Mouse (Mus musculus) megakaryocyte progenitor cell, adult 5-6 weeks (primary cell): ENCODE data around the gene Sash1. TPM values are rescaled to one million over a fixed set of nuclear protein-coding genes. Genes with fewer than 3 reads are reported as not detected.

ENCODE experiments used
- ATAC-seq: replicated peaks from 2 replicates; pipeline ENCODE4 v1.8.0; 2016; ENCODE audit warnings: mild to moderate bottlenecking, moderate TSS enrichment, inconsistent platforms; ENCODE audit not compliant: poor library complexity
- total RNA-seq, 2 experiments: library from RNA; stranded (forward) in 1 of 2; stranded (reverse) in 1 of 2; fragments of 157-497, 149-512 nt in 1 of 2; fragments of 200-1000 nt in 1 of 2; gene quantifications; 2 replicates each; pipeline versions ENCODE4 v1.2.3 to v1.2.4; 2015 to 2017

Gene Sash1
- total RNA-seq, 2 experiments from 2014 or later, result 2.7 to 4.2 TPM

- ATAC-seq, result no peak
These were observed 88.0 kb downstream of the Sash1 start for GRCm38 (mm10) chr10:8797826-8798225.

DNA sequence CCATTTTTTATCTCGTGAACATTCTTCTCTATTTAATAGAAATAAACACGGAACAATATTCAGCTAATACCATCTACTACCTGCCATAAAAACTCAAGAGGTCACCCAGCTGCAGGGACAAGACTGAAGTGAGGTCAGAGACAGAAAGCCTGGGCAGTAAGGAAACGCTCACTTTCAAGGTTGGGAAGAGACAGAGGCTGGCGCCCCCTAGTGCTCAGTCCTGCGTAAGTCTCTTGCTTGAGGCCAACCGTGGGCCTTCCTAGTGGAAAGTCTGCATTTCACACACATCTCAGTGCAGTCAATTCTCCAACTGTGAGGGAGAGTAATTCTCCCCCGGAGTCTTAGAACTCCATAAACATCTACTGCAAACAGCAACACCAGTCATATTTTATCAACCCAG lies 90.5 kb downstream of the Sash1 start:
- ATAC-seq, result peak; percentile 93

GRCm38 (mm10) chr10:8792412-8792811 lies 93.5 kb downstream of the Sash1 start:
- peak; percentile 83 for ATAC-seq

- ATAC-seq, result no peak
These were observed 96.8 kb downstream of the Sash1 start for GRCm38 (mm10) chr10:8789096-8789495.

DNA sequence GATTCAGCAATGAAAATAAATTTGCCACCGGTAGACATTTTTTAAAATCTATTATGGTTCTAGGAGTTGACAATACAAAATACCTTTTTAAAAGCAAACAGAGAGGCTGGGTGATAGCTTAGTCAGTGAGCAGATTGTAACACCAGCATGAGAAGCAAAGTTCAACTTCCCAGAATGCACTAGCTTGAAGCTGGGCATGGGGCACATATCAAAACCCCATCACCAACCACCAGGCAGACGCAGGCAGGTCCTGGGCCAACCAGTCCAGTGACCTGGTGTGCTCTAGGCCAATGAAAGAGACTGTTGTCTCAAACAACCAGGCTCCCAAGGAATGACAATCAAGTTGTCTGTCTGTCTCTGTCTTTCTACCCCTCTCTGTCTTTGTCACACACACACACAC lies 98.6 kb downstream of the Sash1 start:
- ATAC-seq, result no peak

- ATAC-seq, result no peak
These were observed 100.3 kb downstream of the Sash1 start for GRCm38 (mm10) chr10:8785451-8786145.

GRCm38 (mm10) chr10:8781876-8782372 lies 103.9 kb downstream of the Sash1 start:
- no peak for ATAC-seq

- peak; percentile 43; the same call in 1 of the 2 replicates for ATAC-seq
These were observed 106.0 kb downstream of the Sash1 start for GRCm38 (mm10) chr10:8779842-8780241.

DNA sequence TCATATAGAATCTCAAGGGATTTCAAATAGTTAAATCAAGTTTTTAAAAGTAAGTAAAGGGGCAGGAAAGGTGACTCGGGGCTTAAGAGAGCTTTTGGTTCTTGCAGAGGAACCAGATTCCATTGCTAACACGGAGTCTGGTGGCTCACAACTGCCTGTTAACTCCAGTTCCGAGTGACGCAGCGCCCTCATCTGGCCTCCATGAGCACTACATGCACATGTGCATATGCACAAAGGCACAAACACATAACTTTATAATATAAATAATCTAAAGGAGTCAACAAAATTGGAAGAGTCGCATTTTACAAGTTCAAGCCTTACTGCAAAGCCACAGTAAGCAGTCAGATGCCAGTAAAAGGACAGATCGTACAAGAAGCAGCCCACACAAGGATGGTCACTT lies 107.0 kb downstream of the Sash1 start:
- no peak for ATAC-seq

GRCm38 (mm10) chr10:8777552-8778253 lies 108.2 kb downstream of the Sash1 start:
- ATAC-seq, result peak; percentile 73

DNA sequence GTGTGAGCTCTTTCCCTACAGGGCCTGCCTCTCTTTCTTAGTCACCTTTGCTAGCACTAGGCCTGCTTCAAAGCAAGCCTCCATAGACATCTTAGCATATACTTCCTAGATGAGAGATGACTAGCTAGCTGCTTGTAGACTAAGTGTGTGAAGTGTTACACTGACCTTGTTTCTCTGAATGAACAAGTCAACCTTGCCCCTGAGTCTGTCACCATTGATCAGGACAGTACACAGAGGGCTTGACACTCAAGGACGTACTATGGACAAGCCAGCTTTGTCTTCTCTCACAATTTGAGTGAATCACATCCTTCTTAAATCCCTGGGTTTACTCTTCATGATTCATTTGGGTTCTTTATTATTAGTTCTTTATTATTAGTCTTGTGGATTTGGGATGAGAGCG lies 109.1 kb downstream of the Sash1 start:
- no peak for ATAC-seq

- ATAC-seq, result no peak
These were observed 110.1 kb downstream of the Sash1 start for GRCm38 (mm10) chr10:8775794-8776193.

DNA sequence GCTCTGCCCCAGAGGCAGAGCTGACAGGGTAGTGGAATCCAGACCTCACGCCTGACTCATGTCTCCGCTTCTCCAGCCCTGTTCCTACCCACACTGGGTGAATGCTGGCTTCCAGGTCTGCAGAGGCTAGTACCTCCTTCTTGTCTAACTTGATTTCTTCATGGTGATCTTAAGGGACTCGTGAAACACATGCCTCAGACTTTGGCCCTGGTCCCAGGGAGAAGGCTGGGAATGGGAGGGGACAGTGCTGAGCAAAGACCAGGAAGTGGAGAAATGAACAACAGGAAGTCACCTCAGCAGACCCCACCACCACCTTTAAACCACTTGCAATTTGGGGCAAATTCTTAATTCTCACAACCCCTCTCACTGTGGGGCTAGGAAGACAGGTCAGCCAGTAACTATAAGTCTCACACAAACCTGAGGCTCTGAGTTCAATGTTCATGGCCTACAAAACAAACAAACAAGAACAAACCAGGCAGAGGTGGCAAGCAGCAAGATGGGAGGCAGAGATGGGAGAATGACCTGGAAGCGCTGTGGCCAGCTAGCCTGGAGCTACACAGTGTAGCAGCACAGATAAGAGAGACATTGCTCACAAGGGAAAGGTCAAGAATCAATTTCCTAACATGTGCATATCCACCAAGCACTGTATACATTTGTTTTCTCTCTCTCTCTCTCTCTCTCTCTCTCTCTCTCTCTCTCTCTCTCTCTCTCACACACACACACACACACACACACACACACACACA lies 113.2 kb downstream of the Sash1 start:
- peak; percentile 61; the same call in 1 of the 2 replicates for ATAC-seq

DNA sequence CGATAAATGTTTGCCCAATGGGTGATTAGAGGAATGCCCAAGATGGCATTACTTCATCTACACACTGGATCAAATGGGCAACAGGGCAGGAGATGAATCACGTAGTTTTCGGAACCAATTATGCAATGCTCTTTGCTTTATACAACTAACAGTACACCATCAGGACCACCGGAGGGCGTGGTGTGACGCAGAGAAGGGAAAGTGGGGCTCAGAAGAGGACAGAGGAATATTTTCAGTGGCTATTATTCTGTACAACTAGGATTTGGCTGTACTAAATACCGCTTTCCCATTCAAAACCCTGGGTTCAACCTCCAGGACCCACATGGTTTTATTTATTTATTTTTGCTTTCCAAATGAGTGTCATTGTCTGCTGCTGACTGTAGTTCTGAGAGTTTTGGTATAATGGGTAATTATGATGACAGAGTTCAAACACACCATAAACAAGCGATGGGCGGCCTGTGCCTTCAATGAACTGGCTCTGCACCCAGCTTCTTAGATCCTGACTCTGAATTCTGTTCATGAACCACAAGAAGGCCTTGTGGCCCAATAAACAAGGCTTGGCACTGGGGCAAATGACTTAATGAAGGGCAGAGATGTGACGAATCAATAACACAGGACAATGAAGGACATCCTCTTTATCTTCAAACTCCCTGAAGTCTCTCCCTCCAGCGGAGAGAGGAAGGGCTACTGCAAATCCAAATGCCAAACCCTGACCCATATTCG lies 114.8 kb downstream of the Sash1 start:
- no peak for ATAC-seq

DNA sequence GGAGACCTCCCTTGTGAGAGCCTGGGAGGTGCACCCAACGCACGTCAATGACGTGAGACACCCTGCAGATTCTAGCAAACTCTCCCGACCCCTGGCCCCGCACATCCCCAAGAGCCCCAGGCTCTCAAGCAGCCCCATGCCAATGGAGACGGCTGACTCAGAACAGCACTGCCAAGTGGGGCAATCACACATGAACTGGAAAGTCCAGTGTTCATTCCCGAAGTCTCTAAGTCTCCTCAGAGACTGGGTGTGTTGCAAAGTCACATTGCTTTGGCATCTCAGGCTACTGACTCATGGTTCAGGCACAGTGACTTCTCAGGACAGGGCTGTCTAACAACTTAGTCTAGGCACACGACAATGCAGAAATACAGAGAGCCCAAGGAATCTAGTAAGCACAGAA lies 117.2 kb downstream of the Sash1 start:
- no peak for ATAC-seq

- ATAC-seq, result no peak
These were observed 118.5 kb downstream of the Sash1 start for GRCm38 (mm10) chr10:8767381-8767780.

DNA sequence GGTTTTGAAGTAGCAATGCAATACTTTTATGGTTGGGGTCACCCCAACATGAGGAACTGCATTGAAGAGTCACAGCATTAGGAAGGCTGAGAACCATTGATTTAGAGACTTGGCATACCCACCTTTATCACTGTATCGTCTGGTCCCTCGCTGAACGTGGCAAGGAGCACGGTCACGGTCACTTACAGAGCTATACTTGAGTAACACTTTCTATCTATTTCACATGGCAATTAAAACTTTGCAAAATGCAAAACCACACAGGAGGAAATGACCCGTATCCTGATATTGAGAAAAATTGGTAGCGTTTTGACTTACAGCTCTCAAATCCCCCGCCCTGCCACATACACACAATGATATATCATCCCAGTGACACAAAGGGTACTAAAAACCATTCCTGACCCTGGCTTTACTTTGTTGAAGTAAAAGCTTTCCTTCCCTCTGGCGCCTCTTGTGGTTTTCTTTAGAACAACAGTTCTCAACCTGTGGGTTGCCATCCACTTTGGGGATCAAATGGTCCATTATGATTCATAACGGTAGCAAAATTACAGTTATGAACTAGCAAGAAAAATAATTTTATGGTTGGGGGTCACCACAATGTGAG lies 119.8 kb downstream of the Sash1 start:
- ATAC-seq, result peak; percentile 90

DNA sequence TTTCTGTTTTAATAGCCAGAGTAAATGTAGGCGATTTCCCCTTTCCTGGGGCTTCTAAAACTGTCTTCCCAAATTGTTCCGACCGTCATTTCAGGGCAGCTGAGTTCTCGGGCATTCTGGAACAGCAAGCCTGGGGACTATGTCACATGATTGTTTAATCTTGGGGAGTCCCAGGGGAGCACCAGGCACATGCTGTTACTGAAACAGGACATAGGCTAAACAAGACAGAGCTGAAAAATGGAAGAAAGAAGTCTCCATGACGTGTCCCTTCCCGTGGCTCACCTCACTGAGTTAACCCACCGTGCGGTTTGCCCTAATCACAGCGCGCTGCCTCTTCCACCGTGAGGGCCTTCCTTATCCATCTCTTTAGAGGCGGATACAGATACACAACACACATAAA lies 123.1 kb downstream of the Sash1 start:
- no peak for ATAC-seq

DNA sequence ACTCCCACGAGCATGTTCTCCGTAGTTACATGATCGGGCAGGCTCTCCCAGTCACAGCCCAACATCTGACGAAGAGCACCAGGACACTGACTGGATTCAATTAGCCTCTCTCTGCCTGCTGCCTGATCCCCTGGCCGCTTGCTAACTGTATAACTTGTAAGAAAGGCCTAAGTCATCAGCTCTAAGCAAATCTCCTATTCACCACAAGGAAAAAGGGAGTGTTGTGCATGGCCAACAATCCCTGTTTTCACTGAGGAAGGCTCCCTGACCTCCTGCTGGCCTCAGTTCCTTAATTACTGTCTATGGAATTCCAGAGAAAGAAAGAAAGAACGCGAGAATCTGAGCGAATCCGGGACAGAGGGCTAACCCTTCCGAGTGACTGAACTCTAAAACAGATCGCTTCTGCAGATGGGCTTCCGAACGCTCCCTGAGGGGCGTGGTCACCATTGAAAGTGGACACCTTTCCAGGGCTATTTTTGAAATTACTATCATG lies 123.6 kb downstream of the Sash1 start:
- ATAC-seq, result no peak

DNA sequence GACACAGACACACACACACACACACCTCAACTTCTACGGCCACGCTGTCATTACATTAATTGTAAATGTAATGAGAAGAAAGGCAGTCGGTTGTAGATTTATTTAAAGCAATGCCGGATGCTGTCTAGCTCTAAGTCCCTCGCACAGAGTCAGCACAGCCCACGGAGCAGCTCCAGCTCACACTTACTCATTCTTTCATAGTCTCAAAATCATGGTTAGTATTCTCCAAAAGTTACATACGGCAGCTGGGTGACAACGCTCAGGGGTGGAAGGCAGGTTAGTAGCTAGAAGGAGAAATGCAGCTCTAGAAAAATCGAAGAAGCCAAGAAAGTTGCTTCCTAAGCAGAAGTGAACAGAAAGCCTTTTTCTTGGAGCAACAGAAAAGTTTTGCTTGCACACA lies 124.2 kb downstream of the Sash1 start:
- no peak for ATAC-seq
